Mouse (Mus musculus) CD8-positive naive resting alpha-beta T cell, adult 2 months (primary cell): Measurements from ENCODE around the gene Baz1b.
"Not testable (repeated sequence)": the region's sequence is repeated elsewhere in the genome, so short reads cannot be mapped to it uniquely, and the experiment has no call there.

Experiments used
- DNase-seq, 2 experiments: peaks; one replicate each; pipeline ENCODE4 v3.0.0; 2022; ENCODE audit warnings: low read depth in 2 of 2, low spot score in 2 of 2

The Baz1b gene

DNA sequence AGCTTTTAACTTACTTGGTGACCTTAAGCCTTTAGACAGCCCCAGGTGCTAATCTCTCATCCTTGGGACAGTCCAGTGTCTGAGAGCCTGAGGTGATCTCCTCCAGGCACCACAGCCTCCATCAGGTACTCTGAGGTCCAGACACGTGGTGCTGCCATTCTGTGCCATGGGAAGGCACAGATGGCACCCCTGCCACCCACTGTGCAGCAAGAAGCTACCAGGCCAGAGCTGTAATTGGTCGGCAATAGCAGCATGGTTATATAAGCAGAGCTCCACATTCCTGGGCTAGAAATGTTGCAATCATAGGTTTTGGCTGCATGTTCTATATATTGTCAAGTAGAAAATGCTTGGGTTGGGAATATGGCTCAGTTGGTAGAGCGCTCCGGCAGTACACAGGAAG, 8.1 kb upstream of the Baz1b start:
- DNase-seq, result no peak

DNA sequence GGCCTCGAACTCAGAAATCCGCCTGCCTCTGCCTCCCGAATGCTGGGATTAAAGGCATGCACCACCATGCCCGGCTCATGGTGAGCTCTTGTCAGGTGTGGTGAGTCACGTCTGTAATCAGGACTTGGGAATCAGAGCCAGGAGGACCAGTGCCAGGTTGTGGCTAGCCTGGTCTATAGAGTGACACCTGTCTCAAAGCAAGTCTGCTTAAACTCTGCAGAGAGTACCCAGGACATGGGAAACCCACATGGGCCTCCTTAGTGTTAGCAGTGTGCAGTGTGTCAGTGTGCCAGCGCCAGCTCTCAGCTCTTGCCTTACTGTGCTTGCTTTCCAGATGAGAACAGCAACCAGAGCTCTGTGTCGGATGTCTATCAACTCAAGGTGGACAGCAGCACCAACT, 7.4 kb upstream of the Baz1b start:
- DNase-seq, result no peak

DNA sequence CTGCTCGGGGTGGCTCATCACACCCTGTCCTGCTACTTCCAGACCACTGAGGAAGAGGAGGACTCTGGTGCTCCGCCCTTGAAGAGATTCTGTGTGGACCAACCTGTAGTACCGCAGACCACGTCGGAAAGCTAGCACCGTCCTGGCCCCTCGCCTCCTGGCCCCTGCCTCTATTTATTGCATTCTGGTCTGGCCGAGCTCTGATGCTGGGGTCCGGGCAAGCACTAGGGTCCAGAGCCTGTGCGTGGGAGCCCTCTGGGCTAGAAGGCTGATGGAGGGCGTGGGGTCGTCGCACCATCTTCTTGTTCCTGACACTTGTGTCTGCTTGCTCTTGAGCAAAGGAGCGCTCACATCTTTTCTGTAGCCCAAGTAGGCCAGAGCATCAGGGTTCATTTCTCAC, 6.3 kb upstream of the Baz1b start:
- no peak for DNase-seq

DNA sequence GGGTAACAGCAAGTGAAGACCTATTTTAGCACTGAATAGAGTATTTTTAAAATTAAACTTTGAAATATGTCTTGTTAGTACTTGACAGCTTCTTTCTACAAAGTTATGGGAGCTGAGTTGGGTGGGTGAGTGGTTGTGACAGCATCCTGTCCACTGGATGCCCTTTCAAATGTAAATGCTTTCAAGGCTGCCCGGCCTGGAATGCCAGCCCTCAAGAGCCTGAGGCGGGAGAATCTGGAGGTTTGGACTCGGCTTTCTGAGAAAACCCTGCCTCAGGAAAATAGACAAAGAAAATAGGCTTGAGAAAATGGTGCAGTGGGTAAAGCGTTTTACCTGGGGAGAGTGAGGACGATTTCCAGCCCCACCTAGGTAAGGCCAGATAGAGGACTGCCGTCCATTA, 5.3 kb upstream of the Baz1b start:
- no peak for DNase-seq

DNA sequence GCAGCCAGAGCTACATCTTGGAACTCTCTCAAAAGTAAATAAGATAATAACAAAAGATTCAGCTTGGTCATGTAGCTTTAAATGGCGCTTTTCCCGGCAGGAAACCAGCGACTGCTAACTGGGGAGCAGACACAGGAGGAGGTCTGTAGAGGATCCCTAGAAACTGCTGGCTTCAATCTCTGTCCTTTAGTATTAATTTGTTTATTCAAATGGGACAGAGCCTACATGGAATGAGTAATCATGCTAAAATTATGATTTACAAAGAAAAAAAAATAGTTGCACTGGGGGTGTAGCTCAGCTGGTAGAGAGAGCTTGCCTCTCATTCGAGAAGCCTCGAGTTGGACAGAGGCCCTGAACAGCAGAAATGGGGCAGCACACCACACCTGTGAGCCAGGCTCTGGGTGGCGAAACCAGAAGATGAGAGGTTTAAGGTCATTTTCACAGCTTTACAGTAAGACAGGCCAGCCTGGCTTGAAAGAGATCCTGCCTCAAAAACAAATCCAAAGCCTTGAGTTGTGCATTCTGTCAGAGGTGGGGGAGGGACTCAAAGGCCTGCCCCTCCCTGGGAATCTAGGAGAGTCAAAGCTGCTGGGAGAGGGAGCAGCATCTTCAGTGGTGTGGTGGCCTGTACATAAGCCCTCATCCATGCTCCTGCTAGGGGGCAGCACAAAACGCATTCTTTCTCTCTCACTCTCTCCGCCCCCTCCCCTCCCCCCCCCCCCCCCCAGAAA, 3.8 kb upstream of the Baz1b start:
- no peak for DNase-seq

DNA sequence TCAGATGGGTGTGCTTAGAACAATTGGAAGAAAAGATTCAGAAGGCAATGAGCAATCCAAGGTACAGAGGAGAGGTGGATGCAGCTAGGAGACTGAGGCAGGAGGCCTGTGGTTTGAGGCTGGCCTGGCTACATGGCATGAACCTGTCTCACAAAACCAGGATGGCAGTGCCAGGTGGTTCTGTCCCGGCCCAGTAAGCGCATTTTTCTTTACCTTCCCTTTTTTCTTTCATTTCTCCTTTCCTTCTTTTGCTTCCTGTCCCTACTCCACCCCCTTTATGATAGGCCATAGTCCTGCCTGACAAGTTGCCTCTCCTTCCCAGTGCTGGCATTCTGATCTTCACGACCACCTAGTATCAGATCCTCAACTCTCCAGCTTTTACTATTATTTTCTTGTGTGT, 2.0 kb upstream of the Baz1b start:
- no peak for DNase-seq

DNA sequence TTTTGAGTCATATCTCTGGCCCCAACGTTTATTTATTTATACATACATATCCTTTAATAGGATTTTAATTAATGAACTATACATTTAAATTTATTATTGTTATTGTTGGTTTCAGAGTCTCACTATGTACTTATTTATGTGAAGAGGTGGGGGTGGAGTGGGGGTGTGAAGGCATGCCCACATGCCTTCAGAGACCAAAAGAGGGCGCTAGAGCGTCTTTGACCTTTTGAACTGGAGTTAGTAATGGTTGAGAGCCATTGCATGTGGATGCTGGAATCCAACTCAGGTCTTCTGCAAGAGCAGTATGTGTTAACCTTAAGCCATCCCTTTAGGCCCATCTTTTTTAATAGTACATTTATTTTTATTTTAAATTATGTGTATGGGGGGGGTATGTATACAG, 1.5 kb upstream of the Baz1b start:
- DNase-seq, result peak in 1 of 2 experiments; percentile 33

DNA sequence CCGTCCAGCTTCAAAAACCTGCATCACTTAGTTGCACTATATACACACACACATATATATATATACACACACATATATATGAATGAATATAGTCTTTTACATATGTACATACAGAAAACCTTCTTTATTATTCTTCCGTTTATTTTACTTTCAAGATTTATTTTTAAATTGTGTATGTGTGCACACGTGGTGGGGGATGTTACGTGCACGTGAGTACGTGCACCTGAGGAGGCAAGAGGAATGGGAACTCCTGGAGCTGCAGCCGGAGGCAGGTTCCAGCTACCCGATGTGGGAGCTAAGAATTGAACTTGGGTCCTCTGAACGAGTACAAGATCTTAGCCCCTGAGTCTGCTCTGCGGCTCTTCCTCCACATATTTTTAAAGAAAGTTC, 838 bp upstream of the Baz1b start:
- DNase-seq, result no peak

DNA sequence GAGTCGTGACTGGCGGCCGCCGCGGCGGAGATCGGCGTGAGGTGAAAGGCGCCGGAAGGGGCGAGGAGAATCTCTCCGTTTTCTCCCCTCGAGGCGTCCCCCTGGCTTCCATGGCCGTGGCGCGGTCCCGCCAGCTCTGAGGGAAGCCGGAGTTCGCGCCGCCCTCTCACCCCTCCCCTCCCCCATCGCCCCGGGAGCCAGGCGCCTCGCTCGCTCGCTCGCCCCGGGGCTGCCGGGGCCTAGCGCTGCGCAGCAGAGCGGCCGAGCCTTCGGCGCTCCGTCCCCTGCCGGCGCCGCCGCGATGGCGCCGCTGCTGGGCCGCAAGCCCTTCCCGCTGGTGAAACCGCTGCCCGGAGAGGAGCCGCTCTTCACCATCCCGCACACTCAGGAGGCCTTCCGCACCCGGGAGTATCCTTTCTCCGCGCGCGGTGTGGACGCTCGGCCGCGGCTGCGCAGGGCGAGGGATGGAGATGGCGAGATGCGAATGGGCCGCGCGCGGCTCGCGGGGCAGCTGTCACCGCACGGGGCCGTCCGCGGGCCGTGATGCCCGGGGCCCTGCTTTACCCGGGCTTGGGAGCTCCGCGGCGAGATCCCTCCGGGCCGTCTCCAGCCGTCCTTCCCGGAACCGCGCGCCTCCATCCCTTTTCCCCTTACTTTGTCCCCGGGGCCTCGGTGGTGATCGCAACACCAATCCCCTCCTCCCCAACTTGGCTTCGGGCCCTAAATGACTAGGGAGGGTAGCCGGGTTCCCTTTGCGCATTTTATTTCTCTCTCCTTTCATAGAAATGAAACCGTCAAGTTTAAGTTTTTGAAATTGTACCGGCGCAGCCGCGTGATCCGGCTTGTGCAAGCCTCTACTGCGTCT, 517 bp downstream of the Baz1b start:
- no peak for DNase-seq

DNA sequence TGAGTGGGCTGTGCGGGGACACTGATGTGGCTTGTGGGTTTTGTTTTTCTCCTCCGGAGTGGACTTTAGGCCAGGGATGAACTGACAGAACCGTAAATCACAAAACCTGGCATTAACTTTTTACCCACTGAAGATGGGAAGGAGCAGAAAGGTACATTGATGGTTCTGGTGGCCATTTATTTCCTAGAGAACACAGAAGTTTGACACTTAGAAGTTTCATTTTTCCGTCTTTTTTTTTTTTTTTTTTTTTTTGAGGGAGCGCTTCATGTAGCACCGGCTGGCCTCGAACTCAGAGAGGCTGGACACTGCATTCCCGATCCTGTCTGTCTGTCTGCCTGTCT, 1.1 kb downstream of the Baz1b start:
- no peak for DNase-seq

DNA sequence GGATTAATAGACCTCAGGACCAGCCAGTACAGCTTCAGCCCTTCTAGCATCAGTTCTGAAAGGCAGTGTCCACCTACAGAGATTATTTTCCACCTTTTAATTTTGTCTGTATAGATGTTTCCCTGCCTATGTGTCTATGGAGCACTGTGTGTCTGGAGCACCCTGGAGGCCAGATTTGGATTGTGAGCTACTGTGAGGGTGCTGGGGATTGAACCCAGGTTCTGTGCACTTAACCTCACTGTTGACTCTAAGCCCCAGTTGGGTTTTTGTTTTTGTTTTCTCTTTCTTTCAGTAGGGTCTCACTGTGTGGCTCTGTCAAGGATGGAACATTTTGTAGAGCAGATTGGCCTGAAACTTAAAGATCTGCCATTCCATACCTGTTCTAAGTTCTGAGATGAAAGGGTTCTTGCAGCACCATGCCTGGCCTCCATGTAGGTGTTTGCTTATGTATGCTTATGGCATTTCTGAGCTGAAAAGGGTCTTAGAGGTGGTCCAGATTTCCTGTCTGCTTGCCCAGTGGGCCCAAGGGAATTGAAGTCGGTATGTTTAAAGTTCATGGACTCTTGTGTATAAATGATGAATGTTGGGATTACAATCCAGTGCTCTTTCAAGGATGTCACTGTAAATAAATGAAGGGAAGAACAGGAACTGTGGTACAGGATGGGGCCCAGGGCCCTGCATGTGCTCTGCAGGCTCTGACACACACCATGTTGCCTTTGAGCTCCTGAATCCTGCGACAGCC, 2.4 kb downstream of the Baz1b start:
- no peak for DNase-seq

DNA sequence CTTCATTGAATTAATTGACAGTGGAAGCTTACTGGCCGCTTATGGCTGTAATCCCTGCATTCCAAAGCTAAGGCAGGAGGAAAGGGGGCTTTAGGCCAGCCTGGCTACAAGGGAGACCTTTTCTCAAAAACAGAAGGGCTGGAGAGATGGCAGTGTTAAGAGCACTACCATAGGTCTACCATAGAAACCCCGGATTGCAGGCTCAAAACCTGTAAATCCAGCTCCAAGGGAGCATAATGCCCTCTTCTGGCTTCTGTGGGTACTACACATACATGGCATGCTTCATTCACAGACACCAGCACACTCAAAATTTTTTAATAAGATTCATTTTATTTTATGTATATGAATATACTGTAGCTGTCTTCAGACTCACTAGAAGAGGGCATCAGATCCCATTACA, 4.6 kb downstream of the Baz1b start:
- peak; percentile 75 to 85 for DNase-seq

DNA sequence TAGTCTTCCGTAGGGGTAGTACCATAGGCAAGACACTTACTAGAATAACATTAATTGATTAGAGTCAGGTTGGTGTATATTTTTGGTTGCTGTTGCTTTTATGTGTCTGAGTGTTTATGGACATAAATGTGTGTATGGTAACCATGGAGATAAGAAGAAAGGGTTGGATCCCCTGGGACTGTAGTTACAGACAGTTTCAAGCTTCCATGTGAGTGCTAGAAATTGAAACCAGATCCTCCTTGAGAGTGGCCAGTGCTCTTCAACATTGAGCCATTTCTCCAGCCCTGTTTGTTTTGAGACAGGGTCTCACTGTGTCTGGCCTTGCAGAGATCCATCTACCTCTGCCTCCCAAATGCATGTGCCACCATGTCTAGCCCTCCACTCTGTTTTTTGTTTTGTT, 5.4 kb downstream of the Baz1b start:
- no peak for DNase-seq

DNA sequence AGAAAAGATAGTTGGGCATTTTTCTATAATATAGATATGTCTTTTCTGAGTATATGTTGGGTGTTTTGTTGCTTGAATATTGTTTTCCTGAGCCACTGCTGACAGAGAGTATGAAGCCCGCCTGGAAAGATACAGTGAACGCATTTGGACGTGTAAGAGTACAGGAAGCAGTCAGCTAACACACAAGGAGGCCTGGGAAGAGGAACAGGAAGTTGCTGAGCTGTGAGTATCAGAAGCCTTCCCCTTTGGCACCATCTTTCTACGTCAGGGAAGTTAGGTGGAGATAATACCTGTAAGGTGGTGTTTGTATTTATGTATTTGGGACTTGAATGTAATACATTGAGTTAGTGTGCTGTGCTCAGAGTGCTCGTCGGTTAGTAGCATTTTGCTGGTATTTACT, 9.3 kb downstream of the Baz1b start:
- no peak for DNase-seq

DNA sequence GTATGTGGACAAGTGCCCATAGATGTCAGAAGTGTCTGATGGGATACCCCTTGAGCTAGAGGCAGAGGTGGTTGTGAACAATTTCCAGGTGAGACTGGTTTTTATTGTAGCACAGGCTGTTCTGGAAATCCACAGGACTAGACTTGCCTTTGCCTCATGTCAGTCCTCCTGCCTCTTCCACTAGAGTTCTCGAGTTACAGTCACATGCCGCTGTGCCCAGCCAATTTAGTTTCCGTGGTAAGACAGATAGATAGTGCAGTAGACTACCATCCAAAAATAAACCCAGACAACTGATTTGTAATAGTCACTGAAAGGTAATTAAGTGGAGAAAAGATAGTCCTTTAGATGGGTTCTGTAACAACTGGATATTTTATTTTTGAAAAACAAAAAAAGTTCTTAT, 15.7 kb downstream of the Baz1b start:
- DNase-seq, result no peak

DNA sequence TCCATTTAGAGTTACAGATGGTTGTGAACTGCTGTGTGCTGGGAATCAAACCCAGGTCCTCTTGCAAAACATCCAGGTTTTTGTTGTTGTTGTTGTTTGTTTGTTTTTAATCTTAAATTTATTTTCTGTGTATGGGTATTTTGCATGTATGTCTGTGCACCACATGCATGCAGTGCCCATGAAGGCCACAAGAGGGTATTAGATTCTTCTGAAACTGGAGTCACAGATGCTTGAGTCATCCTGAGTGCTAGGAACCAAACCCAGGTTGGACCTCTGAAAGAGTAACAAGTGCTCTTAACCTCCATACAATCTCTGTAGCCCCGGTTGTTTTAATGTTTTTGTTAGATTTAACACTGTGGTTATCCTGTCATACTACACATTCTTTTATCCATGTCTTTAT, 21.1 kb downstream of the Baz1b start:
- peak in 1 of 2 experiments; percentile 11 for DNase-seq

DNA sequence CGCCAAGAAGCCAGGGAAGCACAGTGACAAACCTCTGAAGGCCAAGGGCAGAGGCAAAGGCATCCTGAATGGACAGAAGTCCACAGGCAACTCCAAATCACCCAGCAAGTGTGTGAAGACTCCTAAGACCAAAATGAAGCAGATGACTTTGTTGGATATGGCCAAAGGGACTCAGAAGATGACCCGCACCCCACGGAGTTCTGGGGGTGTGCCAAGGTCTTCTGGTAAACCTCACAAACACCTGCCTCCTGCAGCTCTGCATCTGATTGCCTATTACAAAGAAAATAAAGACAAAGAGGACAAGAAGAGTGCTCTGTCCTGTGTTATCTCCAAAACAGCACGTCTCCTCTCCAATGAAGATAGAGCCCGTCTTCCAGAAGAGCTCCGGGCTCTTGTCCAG, 29.8 kb downstream of the Baz1b start:
- no peak for DNase-seq

DNA sequence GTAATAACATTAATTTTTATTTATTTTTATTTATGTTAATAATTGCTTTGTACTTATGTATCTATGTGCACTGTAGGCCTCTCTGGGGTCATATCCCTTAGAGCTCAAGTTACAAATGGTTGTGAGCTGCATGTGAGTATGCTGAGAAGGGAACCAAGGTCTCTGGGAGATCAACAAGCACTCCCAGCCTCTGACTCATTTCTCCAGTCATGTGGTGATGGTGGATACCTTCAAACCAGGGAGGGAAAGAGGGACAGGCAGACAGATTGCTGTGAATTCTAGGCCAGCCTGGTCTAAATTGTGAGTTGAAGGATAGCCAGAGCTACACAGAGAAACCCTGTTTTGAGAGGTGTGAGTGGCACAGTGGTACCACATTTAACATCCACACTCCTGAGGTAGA, 33.9 kb downstream of the Baz1b start:
- DNase-seq, result no peak

DNA sequence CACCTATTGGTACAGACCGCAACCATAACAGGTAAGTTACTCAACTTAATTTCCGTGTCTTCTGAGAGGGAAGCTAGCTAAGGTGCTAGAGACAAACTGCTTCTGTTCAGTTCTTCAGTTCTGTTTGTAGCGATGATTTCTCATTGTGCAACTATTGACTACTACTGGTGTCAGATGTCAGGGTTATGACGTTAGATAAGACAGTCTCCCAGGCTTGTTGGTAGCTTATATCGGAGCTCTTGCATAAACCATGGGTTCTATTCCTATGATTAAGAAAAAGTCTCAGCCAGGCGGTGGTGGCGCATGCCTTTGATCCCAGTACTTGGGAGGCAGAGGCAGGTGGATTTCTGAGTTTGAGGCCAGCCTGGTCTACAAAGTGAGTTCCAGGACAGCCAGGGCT, 35.0 kb downstream of the Baz1b start:
- DNase-seq, result no peak

DNA sequence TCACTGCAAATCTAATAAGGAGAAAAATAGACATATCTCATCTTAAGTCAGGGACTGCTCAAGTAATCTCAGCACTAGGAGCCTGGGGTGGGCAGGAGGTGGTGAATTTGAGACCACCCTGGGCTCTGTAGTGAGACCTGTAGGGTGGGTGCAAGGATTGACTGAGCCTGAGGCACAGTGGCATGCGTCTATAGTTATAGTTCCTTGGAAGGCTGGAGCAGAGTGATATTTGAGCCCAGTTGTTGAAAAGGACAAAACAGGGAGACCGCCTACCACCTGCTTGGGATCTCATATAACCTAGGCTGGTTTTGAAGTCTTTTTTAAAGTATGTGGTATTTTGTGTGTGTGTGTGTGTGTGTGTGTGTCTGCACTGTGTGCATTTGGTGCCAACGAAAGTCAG, 37.1 kb downstream of the Baz1b start:
- DNase-seq, result no peak

DNA sequence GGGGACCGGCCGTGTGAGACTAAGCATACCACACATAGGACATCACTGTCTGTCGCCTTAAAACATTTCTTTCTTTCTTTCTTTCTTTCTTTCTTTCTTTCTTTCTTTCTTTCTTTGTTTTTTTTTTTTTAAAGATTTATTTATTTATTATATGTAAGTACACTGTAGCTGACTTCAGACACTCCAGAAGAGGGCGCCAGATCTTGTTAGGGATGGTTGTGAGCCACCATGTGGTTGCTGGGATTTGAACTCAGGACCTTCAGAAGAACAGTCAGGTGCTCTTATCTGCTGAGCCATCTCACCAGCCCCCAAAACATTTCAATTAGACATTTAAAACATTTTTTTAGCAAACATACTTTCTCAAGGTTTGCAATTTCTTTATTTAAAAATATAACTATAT, 38.8 kb downstream of the Baz1b start:
- not testable (repeated sequence) for DNase-seq

DNA sequence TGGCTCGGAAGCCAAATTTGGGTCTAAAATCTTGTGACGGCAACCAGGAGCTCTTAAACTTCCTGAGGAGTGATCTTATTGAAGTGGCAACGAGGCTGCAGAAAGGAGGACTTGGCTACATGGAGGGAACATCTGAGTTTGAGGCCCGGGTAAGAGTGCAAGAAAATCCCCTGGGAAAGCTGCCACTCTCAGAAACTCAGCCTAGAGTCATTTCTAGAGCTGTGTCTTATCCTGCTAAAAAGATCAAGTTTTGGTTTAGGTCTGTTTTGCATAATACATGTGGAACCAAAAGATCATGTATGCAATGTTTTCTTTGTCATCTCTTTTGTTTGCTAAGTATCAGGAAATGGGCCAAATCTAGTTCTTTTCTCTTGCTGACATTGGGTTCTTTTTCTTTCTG, 43.1 kb downstream of the Baz1b start:
- no peak for DNase-seq
